Mouse (Mus musculus) neural tube, embryonic 12.5 days (tissue): ENCODE measurements at regions not wholly inside any gene's neighbourhood (a gene's known extent, or its start where the extent isn't known, plus 50 kb on each side); places are given as distances from the start of the nearest gene placed in this dataset.

Source experiments
- ATAC-seq: fragments of 200-750 bp; cut with Nextera tagmentation; 2 replicates; pipeline ENCODE4 v1.8.0; 2017; ENCODE audit warnings: low read depth, mild to moderate bottlenecking, moderate TSS enrichment, moderate library complexity; ENCODE audit not compliant: low FRiP score
- H3K27ac ChIP-seq: fragments of 300-500 bp; sonication (generic); 2 replicates; pipeline ENCODE4 v1.5.1; 2016
- H3K27me3 ChIP-seq: fragments of 300-500 bp; sonication (generic); replicated peaks from 2 replicates; pipeline ENCODE4 v1.6.1; 2016; ENCODE audit warnings: mild to moderate bottlenecking
- H3K36me3 ChIP-seq: fragments of 300-500 bp; sonication (generic); 2 replicates; pipeline ENCODE4 v1.6.1; 2016; ENCODE audit warnings: mild to moderate bottlenecking
- H3K4me1 ChIP-seq: fragments of 300-500 bp; sonication (generic); 2 replicates; pipeline ENCODE4 v1.6.1; 2016
- H3K4me2 ChIP-seq: fragments of 300-500 bp; sonication (generic); replicated peaks from 2 replicates; pipeline ENCODE4 v1.6.1; 2016; ENCODE audit warnings: mild to moderate bottlenecking
- H3K4me3 ChIP-seq: fragments of 300-500 bp; sonication (generic); 2 replicates; pipeline ENCODE4 v1.5.1; 2016
- H3K9ac ChIP-seq: fragments of 300-500 bp; sonication (generic); 2 replicates; pipeline ENCODE4 v1.6.1; 2016; ENCODE audit warnings: mild to moderate bottlenecking
- H3K9me3 ChIP-seq: fragments of 300-500 bp; sonication (generic); 2 replicates; pipeline ENCODE4 v1.6.1; 2016; ENCODE audit warnings: mild to moderate bottlenecking
- WGBS: fragments of 180-500 bp; shearing (Covaris S2); methylation state at CpG from one replicate; pipeline ENCODE4 v1.1.7; 2016; 5-methylcytosine and 5-hydroxymethylcytosine counted together

DNA sequence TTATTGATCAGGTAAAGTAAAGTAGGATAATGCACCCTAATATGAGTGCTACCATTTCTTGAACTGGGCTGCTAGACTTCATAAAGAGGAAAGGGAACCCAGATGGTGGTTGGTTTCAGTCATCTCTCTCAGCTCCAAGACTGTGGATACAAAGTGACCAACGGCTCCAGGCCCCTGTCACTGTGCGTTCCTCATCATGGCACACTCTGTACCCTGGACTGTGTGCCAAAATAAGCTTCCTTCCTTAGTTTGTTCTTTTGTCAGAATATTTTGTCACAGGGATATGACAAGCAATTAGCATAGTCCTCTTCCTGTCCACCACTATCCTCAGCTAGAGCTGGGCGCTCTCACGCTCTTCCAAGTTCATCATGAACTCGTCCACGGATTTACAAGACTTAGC, 620.9 kb downstream of the Tox3 start:
- Histone ChIP-seq H3K9ac (no peak overlapping the region), H3K4me2 (no peak overlapping the region), H3K4me1 (no peaks in the 10 kb centered on the region), H3K4me3 (no peak overlapping the region), H3K27ac (no peak overlapping the region), H3K36me3 (no peaks in the 10 kb centered on the region), H3K9me3 (no peaks in the 10 kb centered on the region), H3K27me3 (no peaks in the 10 kb centered on the region)
- no peak for ATAC-seq
- WGBS: 92% methylated on average over 6 of the region's 6 CpGs

DNA sequence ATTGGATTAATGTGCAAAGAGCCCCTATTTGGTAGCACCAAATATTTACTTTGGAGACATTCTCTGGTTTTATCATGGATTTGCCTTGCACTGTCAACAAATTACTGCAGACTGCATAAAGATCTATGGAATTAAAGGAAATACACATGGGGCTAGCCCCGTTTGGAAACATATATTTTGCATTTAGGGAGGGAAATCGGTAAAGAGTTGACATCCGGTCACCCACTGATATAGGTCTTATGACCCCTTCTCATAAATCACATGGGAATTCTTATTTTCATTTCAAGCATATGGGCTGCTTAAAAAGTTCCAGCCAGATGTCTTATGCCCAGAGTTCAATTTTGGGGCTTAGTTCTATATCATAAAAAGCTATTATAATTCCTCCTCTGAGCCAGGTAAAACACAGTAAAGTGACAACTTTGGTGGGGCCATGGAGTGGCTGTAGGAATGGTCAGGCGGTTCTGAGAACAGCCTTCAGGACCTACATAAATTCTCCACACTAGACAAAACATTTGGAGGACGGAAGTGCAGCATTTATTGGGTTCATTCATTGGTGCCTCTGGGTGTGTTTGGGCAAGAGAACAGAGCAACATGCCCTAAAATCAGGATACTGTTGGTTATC, 626.3 kb downstream of the Tox3 start:
- no peaks in the 10 kb centered on the region for H3K9me3 ChIP-seq
- no peaks in the 10 kb centered on the region for H3K36me3 ChIP-seq
- no peaks in the 10 kb centered on the region for H3K27me3 ChIP-seq
- H3K27ac ChIP-seq: no peak overlapping the region
- H3K4me2 ChIP-seq: no peak overlapping the region
- H3K9ac ChIP-seq: no peak overlapping the region
- no peak for ATAC-seq
- WGBS: 80% methylated on average over 5 of the region's 5 CpGs
- no peaks in the 10 kb centered on the region for H3K4me1 ChIP-seq
- H3K4me3 ChIP-seq: no peak overlapping the region

DNA sequence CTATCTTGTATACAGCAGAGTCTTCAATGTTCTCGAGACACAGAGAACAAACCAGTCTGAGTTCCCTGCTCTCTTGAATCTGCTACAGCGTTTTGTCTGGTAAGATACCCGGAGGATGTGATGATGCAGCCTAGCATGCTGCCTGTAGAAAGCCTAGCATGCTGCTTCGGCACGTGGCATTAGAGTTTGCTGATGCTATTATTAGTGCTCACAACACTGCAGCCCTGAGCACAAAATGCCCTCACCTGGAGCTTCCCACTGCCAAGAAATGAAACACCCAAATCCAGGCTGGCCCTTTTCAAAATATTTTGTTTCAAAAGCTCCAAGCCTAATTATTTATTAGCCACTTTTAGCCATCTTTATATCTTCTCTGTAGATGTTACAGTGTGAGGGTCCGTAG, 634.3 kb downstream of the Tox3 start:
- Histone ChIP-seq H3K27me3 (no peaks in the 10 kb centered on the region), H3K4me3 (no peak overlapping the region), H3K4me2 (no peak overlapping the region), H3K4me1 (no peaks in the 10 kb centered on the region), H3K9me3 (no peaks in the 10 kb centered on the region), H3K36me3 (no peaks in the 10 kb centered on the region), H3K27ac (no peak overlapping the region), H3K9ac (no peak overlapping the region)
- no peak for ATAC-seq
- 86% methylated on average over 6 of the region's 6 CpGs for WGBS

DNA sequence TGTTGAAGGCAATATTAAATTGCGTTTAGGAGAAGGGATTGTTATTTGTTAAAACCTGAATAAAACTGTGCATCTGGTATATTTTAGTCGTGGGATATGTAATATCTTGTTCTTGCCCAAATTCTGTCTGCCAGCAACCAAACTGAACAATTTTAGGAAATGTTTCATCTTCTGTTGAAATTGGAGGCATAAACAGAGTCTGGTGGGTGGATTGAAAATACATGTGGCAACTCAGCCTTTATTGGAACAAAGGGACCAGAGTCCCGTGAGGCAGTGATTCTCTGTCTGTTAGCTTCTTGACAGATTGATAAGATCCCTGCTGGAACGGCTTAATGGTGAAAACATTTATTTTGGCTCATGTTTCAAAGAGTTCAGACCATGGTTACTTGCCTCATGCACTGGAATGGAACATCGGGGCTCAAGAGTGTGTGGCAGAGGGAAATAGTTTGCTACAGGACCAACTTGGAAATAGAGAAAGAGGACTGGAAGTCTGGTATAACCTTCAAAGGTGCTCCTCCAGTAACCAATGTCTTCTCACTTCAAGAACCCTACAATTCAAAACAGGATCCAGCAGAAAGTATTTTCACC, 640.7 kb downstream of the Tox3 start:
- Histone ChIP-seq H3K27me3 (no peaks in the 10 kb centered on the region), H3K9ac (no peak overlapping the region), H3K4me1 (no peaks in the 10 kb centered on the region), H3K27ac (no peak overlapping the region), H3K9me3 (no peaks in the 10 kb centered on the region), H3K36me3 (no peaks in the 10 kb centered on the region), H3K4me3 (no peak overlapping the region), H3K4me2 (no peak overlapping the region)
- ATAC-seq: no peak
- WGBS: 65% methylated on average over 5 of the region's 5 CpGs

DNA sequence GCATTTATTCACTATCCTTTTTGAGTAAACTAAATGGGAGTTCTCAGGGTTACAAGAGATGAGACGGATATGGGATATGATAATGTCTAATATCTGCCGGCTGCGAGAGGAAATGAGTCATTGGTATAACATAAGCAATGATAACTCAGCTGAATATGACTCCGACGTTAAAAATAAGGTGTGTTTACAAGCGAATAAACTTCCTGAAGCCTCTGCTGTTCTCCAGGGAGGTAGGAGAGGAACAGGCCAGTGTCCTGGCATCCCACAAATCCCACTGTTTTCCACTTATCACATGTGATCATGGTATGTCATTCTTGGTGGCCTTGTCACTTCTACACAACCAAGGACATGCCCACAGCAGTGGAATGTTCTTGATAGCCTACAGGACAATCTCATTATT, 641.7 kb upstream of the Sall1 start:
- no peak overlapping the region for H3K27ac ChIP-seq
- H3K4me1 ChIP-seq: no peaks in the 10 kb centered on the region
- ATAC-seq: no peak
- no peak overlapping the region for H3K9ac ChIP-seq
- H3K4me2 ChIP-seq: no peak overlapping the region
- no peak overlapping the region for H3K4me3 ChIP-seq
- no peaks in the 10 kb centered on the region for H3K9me3 ChIP-seq
- no peaks in the 10 kb centered on the region for H3K36me3 ChIP-seq
- 91% methylated on average over 6 of the region's 6 CpGs for WGBS
- no peaks in the 10 kb centered on the region for H3K27me3 ChIP-seq

DNA sequence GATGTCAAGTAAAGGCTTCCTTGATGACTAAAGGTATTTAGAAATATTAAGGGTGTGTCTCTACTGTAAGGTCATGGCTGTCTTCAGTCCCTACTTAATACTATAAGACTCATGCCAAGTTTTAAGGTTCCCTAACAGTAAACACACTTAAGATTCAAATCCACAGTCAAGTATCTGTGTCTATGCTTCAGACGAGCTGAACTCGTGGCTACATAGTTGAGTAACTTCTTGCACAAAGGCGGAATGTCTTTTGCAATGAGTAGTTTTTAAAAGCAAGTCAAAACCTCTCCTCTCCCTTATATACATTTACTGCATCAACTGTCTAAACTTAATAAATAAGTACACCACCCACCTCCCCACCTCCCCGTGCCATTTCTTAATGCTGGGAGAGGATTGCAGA, 637.0 kb upstream of the Sall1 start:
- no peak for ATAC-seq

DNA sequence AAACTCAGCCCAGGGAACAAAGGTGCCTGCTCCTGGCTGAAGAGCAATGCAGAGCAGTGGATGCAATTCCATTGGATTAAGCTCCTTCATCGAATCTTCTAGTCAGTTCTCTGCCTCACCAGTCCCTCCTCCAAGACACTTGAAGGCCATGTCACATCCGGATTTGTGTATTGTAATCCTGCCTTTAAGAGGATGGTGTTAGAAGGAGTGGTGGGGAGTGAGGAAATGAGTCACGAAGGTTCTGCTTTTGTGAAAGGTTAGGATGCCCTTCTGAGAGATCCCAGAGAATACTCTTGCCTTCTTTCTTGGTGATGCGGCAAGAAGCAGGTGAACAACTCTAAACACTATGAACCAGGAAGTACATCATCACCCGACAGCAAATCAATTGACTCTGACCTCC, 636.4 kb upstream of the Sall1 start:
- WGBS: 82% methylated on average over 5 of the region's 5 CpGs

More for the DNA sequence above, 637.0 kb upstream of the Sall1 start:
- no peak overlapping the region for H3K4me2 ChIP-seq
- no peaks in the 10 kb centered on the region for H3K9me3 ChIP-seq
- H3K9ac ChIP-seq: no peak overlapping the region
- H3K27me3 ChIP-seq: no peaks in the 10 kb centered on the region
- no peak overlapping the region for H3K27ac ChIP-seq
- no peaks in the 10 kb centered on the region for H3K36me3 ChIP-seq
- no peak overlapping the region for H3K4me3 ChIP-seq
- 90% methylated on average over 4 of the region's 4 CpGs for WGBS
- H3K4me1 ChIP-seq: no peaks in the 10 kb centered on the region

DNA sequence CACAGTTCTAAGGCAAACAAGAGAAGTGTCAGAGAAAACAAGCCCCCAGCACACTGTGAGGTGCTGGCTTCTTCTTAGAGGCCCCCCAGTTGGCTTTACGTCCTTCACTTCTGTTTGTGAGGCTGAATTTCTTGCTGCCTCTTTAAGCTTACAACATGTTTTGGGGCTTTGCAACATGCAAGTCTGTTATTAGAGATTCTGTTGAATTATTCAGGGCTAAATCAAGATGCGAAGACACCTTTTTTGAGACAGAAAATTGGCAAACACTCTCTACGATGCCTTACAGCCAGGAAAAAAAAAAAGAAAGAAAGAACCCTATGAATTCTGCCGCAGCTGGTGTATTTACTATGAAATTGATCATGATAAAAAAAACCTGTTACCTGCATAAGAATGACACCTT, 635.6 kb upstream of the Sall1 start:
- H3K9me3 ChIP-seq: no peaks in the 10 kb centered on the region
- H3K4me1 ChIP-seq: no peaks in the 10 kb centered on the region
- 57% methylated on average over 4 of the region's 4 CpGs for WGBS
- no peak overlapping the region for H3K4me2 ChIP-seq
- no peaks in the 10 kb centered on the region for H3K27me3 ChIP-seq
- no peak overlapping the region for H3K4me3 ChIP-seq
- no peak overlapping the region for H3K27ac ChIP-seq
- ATAC-seq: no peak
- H3K36me3 ChIP-seq: no peaks in the 10 kb centered on the region
- no peak overlapping the region for H3K9ac ChIP-seq

More for the DNA sequence above, 636.4 kb upstream of the Sall1 start:
- Histone ChIP-seq H3K4me3 (no peak overlapping the region), H3K9me3 (no peaks in the 10 kb centered on the region), H3K27ac (no peak overlapping the region), H3K36me3 (no peaks in the 10 kb centered on the region), H3K9ac (no peak overlapping the region), H3K4me2 (no peak overlapping the region), H3K4me1 (no peaks in the 10 kb centered on the region), H3K27me3 (no peaks in the 10 kb centered on the region)
- ATAC-seq: no peak

DNA sequence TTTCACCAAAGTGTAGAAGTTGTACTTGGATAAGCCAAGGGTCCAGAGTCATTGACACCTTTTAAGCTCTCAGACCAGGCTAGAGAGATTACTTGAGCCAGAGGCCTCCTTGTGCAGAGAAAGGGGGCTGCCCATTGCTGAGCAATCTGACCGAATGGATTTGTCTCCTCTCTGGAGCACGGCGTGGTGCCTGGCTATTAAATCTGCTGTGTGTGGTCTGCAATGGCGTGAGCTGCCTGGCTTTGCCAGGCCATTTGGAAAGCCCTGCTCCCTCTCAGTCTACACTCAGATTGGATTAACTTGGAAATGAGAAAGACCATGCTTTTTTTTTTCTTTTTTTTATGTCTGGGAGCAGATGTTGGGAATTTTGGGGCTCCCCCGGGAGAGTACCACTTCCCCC, 633.3 kb upstream of the Sall1 start:
- Histone ChIP-seq H3K4me1 (no peaks in the 10 kb centered on the region), H3K9ac (no peak overlapping the region), H3K27me3 (no peaks in the 10 kb centered on the region), H3K4me3 (no peak overlapping the region), H3K4me2 (no peak overlapping the region), H3K9me3 (no peaks in the 10 kb centered on the region), H3K36me3 (no peaks in the 10 kb centered on the region), H3K27ac (no peak overlapping the region)
- 35% methylated on average over 5 of the region's 5 CpGs for WGBS
- no peak for ATAC-seq

DNA sequence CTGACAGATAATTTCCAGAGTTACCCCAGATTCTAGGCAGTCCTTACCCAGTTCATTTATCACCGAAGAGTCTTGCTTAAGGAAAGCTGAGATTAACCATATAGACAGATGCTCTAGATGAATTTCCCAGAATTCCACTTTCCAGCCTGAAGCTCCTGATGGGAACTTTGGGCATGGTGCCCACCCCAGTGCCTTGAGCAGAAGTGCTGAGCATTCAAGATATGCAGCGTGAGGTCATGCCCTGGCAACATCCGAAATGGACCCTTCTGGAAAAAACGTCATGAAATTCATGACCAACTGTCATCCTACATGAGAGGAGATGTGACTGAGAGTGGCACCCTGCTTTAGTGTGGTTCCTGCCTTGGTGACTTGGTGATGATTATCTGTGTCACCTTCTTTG, 629.9 kb upstream of the Sall1 start:
- no peak overlapping the region for H3K4me3 ChIP-seq
- H3K9ac ChIP-seq: no peak overlapping the region
- no peaks in the 10 kb centered on the region for H3K27me3 ChIP-seq
- H3K4me1 ChIP-seq: no peaks in the 10 kb centered on the region
- H3K27ac ChIP-seq: no peak overlapping the region
- ATAC-seq: no peak
- no peaks in the 10 kb centered on the region for H3K36me3 ChIP-seq
- no peaks in the 10 kb centered on the region for H3K9me3 ChIP-seq
- whole genome bisulfite sequencing: 87% methylated on average over 4 of the region's 4 CpGs
- no peak overlapping the region for H3K4me2 ChIP-seq

DNA sequence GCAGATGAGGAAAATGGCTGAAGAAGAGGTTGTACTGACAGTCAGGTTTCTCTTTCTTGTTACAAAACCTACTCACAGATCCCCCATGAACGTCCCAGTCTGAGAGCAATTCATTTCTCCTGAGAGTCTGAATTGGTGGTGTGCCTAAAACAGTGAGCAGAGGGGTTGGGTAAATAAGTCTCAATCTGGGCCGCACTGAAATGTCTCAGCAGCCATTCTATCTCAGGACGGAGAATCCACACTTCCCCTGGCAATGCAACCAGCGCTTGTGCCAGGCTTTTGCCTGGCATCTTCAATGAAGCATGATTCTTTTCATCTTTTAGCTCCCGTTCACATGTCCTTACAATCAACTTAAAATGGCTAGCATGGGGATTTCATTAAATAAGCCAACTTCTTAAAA, 628.7 kb upstream of the Sall1 start:
- Histone ChIP-seq H3K4me1 (no peaks in the 10 kb centered on the region), H3K4me3 (no peak overlapping the region), H3K27ac (no peak overlapping the region), H3K27me3 (no peaks in the 10 kb centered on the region), H3K36me3 (no peaks in the 10 kb centered on the region), H3K9ac (no peak overlapping the region), H3K9me3 (no peaks in the 10 kb centered on the region), H3K4me2 (no peak overlapping the region)
- WGBS: 87% methylated on average over 5 of the region's 5 CpGs
- no peak for ATAC-seq

DNA sequence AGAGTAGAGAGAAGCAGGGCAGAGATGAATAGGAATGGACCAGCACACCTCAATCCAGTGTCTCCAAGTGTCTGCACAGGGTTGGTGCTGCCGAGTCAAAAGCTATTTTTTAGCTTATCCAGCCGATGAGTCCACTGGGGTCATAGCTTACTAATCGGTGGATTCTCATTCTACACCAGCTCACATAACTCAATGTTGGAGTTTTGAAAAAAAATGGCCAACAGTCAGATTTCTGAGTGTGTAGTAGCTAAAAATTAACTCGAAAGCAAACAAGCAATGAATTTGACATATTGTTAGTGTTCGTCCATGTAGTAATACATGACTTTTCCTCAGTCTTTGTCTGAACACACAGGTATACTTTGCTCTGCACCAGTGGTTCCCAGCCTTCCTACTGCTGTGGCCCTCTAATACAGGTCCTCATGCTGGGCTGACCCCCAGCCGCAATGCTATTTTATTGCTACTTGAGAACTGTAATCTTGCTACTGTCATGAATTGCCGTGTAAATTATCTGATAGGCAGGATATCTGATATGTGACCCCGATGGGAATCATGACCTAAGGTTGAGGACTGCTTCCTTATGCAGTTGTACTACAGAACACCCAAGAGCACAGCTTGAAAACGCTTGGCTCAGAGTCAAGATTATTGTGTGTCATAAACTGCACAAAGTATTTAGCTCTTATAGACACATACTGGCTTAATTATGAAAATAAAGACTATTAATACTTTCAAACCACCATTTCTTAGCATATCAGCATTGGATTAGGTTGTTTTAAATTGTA, 621.1 kb upstream of the Sall1 start:
- WGBS: 88% methylated on average over 9 of the region's 9 CpGs
- Histone ChIP-seq H3K4me1 (no peaks in the 10 kb centered on the region), H3K4me2 (no peak overlapping the region), H3K9ac (no peak overlapping the region), H3K36me3 (no peaks in the 10 kb centered on the region), H3K27ac (no peak overlapping the region), H3K4me3 (no peak overlapping the region), H3K27me3 (no peaks in the 10 kb centered on the region), H3K9me3 (no peaks in the 10 kb centered on the region)
- no peak for ATAC-seq

DNA sequence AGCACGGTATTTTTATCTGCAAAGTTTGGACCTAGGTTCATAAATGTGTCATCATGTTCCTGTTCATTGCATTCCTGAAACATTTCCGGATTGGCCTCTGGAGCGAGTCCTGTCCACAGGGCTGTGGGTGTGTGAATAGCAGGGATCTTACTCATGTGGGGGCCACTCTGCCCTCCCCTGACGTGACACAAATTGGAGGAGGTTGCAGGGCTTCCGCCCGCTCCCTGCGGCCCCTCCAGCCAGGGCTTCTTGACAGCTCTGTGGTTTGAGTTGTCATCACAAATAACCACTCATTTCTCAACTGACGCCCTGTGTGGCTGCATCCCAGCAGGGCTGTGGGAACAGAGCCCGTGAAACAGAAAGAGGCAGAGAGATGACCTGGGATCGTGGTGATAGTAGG, 619.9 kb upstream of the Sall1 start:
- no peaks in the 10 kb centered on the region; the same call in 1 of the 2 replicates for H3K27me3 ChIP-seq
- H3K4me1 ChIP-seq: peaks cover 8% of the 10 kb centered on the region; the same call in 1 of the 2 replicates
- 75% methylated on average over 10 of the region's 10 CpGs for WGBS
- H3K27ac ChIP-seq: no peak overlapping the region
- ATAC-seq: no peak
- H3K4me3 ChIP-seq: no peak overlapping the region
- H3K9ac ChIP-seq: no peak overlapping the region
- no peak overlapping the region for H3K4me2 ChIP-seq
- no peaks in the 10 kb centered on the region for H3K36me3 ChIP-seq
- no peaks in the 10 kb centered on the region for H3K9me3 ChIP-seq
